Mouse (Mus musculus): ENCODE results near the gene Runx3.

Gene Runx3

DNA sequence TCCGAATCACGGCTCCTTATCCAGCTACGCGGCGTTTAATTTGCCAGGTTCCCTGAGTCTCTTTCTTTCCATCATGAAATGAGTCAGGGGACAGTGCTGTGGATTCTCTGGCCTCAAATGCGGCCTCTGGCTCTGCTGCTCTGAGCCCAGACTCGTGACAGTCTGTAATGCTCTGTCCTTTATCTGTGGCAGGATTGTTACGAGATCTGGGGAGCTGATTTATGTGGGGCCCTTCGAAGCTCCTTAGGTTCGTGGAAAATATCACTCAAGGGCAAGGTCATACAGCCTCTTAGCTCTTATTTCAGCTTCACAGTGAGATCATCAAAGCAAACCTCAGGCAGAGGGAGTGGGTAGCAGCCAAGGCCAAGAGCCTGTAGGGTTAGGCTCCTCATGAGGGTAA lies 6.2 kb upstream of the Runx3 start:
- no peak for DNase-seq (ENCODE audit: low spot score in 2 of 2)

DNA sequence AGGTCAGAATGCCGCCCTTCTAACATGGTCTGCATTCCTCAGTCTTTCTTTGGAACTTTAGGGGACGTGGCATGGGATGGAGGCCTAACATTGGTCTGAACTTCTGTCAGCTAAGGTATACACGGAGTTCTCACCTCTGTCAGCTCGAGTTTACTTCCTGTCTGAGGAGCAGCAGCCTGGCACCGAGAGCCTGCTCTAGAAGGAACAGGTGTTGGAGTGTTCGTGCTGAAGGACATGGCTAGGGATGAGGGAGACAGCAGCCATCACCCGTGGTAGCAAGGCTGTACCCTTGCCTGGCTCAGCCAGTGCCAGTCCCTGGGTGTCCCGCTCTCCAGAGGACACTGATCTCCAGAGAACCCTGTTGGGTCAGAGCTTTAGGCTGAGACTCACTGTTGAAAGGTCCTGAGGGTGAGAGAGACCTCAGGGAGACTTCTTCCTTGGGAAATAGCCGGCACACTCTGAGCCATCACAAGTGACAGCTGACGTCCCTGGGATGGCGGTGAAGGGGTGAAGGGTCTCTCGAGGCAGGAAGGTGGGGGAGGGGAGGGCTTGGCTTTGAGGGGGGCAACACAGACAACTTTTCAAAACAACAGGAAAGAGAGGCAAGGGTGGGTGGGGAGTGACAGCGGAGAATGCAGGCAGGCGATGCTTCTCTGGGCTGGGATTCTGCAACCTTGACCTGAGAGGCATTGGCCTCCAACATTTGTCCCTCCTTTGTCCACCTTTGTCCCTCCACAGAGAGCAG lies 4.9 kb upstream of the Runx3 start:
- DNase-seq (ENCODE audit: low spot score in 2 of 2) = no peak

DNA sequence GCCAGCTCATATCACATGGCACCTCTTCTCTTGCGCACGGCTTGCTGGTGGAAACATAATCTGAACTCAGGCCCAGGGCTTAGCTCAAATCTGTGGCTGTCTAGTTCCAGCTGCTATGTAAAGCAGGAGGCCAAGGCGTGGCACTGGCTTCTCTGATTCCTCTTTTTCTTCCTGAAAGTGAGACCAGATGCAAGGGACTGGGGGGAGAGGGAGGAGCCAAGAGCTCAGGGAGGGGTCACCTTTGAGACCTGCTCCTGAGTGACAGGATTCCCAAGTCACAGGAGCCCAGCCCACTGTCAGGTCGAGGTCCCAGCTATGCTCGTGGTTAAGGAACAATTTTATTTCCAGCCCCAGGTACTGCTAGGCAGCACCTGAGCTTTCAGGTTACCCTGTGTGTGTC lies 4.1 kb upstream of the Runx3 start:
- no peak for DNase-seq (ENCODE audit: low spot score in 2 of 2)

DNA sequence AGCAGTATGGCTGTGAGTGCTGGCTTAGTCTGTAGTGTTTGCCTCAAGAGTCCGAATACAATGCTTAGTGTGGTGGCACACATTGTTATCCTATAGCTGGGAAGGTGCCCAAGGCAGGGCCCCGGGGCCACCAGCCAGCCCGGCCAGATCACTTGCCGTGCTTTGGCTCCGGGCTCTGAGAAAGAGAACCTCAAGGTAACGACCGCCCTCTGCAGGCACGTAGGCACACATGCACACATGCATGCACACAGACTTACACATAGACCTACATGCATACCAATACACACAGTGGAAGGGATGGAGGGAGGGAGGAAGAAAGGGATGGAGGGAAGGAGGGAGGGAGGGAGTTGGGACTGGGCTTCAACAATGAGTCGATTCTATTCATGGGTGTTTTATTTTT lies 2.6 kb upstream of the Runx3 start:
- no peak for DNase-seq (ENCODE audit: low spot score in 2 of 2)

DNA sequence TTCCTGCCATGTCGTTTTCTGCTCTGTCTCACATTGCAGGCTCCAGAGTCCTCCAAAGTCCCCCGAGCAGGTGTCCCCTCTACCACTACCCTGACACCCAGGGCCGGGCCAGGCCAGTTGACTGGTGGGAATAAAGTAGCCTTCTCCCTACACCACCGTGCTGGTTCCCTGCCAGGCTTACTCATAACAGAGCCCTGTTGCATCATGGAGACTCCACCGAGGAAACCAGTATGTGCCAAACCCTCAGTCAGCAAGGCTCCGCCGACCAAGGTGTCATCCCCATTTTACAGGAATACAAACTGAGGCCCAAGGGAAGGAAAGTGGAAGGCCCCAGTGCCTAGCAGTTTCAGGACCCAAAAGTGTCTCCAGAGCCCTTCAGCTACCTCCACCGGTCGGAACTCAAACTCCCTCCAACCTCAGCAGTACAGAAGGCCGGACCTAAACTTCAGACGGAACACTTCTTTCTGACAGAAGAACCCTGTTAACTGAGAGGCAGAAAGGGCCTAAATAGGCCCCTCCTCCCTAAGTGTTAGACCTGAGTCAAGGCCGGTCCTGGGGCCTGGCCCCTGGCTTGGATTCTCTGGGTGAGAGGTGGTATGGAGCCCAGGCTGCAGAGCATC lies 1.5 kb upstream of the Runx3 start:
- no peak for DNase-seq (ENCODE audit: low spot score in 2 of 2)

DNA sequence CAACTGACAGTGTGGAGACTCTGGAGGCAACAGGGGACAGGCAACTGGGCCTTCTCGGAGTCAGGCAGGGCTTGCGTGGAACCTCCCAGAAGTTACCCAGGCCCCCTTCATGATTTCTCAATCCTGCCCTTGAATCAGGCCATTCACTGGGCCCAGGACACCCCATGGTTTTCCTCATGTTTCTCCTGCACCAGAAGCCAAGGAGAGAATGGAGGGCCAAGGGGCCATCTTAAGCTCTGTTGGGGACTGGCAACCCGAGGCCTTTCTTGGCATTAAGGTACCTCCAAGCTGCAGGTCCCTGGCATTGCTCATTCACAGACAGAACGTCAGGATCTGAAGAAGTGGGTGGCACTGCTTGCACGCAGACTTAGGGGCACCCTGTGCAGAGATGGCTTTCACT lies 3.3 kb downstream of the Runx3 start:
- DNase-seq (ENCODE audit: low spot score in 2 of 2) = no peak

DNA sequence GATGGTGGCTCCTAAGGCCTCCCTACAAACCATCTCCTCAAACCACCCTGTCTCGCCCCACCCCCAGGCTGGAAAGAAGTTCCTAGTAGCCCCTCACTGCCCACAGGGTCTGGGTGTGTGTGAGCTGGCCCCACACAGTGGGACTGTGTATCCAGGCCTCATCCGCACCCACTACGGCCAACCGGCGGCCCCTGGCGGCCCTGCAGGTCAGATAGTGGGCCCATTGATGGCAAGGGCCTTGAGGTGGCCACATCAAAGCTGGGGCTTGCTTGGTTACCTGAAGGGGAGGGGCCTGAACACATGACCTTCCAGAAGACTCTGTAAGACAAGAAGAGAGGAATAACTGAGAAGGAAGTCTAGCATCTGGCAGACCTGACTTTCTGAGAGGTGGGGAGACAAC lies 4.3 kb downstream of the Runx3 start:
- DNase-seq (ENCODE audit: low spot score in 2 of 2) = no peak

DNA sequence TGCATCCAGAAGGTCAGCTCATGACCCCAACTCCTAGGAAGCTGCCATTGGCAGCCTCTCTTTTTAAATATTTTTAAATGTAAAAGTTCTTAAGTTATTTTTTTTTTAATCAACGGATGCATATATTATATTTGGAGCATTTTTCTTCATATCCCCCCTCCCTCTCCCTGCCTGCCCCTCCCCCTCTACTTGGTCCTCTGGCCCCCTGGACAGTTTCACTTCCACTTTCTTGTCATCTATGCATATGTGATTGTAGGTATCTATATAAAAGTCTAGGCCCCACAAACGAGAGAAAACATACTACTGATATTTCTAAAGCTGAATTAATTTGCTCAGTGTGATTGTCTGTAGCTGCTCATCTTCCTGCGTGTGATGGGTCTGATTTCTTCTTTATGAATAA lies 4.7 kb downstream of the Runx3 start:
- no peak for DNase-seq (ENCODE audit: low spot score in 2 of 2)

DNA sequence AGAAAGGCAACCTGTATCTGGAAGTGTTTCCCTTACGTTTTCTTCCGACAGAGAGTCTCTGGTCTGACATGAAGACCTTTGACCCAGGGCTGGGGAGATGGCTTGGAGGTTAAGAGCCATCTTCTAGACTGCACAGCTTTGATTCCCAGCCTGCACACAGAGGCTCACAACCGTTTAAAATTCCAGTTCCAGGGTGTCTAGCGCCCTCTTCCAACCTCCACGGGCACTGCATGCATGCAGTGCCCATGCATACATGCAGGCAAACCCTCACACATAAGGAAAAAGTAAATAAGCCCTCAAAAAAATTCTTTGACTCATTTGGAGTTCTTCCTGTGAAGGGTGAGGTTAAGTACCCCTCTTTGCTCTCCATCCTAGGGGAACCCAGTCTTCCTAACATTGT lies 5.9 kb downstream of the Runx3 start:
- no peak for DNase-seq (ENCODE audit: low spot score in 2 of 2)

DNA sequence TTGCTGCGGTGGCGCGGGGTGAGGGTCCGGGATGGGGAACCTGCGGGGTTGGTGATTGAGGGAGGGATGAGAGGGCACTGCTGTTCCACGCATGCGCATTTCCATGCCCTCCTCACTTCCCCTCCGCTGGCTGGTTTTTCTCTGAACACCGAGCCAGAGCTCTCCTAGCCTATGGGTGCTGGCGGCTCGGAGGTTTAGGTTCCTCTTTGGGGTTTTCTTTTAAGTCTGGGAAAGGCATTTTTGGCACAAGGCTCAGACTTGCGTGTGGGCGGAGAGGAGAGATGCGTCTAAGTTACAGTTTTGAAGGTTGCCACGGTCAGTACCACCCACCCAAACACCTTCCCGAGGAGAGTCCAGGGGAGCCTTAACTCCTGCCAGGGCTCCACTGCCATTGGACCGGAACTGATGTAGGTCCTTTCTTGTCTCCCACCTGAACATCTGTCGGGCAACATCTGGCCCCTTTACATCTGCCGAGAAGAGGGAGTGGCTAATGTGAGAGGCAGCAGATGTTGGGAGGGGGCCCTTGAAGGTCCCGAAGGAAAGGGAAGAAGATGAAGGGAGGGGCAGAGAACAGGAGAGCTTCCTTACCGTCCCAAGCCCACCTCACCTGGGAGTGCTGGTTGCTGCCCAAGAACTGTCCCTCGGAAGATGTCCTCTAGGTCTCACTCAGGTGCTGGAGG lies 8.5 kb downstream of the Runx3 start:
- peak; percentile 54 to 56 for DNase-seq (ENCODE audit: low spot score in 2 of 2)

DNA sequence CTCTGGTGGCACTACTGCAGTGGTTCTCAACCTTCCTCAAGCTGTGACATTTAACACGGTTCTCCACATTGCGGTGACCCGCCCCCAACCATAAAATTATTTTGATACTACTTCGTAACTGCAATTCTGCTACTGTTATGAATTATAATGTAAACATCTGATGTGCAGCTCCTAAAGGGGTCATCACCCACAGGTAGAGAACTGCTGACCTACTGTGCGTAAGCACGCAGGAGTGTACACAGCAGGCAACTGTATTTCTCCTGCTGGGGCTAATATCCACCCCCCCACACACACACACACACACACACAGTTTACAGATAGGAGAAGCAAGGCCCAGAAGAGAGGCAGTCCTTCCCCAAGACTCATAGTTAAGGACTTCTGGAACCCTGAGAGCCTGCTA lies 9.7 kb downstream of the Runx3 start:
- DNase-seq (ENCODE audit: low spot score in 2 of 2) = no peak

DNA sequence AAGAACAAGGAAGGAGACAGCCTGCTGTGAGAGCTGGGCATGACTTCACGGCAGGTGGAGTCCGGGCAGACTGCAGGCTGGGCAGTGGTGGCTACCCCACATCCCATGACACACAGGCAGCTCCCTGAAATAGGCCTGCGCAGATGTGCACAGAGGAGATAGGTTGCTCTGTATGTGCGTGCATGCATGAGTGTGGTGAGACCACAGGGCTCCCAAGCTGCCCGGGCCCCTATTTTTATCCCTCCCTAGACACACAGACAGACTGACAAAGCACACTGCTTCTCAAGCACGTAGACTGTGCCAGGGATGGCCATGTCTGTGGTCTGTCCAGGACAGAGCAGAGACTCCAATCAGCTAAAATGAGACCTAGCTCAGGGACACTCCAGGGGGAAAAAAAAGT lies 10.7 kb downstream of the Runx3 start:
- no peak for DNase-seq (ENCODE audit: low spot score in 2 of 2)

DNA sequence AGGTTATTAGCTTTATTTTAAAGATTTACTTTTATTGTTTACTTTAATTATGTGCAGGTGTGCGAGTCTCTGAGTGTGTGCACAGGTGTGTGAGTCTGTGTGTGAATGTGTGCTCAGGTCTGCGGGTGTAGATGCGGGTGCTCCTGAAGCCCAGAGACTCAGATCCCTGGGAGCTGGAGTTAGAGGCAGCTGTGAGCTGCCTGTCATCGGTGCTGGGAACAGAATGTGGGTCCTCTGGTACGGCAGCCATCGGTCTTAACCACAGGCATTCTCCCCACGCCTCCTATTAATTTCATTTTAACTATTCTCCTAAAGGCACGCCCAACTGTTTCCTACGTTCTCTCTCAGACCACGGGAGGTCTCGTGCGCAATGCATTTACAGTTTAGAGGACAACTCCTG lies 12.3 kb downstream of the Runx3 start:
- no peak for DNase-seq (ENCODE audit: low spot score in 2 of 2)

DNA sequence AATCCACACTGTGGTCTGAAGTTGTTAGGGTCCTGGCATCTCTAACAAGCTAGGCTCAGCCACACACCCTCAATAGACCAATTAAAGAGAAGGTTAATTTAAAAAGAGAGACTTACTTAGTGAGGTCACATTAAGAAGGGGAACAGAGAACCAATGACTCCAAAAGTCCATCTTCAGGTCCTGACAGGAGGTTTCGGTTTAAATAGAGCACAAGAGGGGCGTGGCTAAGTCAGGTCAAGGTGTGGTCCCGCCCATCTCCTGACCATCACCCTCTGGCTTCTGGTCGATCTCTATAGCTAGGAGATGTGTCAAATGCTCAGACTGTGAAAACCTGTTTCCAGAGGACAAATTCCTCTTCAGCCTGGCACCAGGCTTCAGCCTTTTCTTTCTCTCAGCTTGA lies 13.3 kb downstream of the Runx3 start:
- no peak for DNase-seq (ENCODE audit: low spot score in 2 of 2)

DNA sequence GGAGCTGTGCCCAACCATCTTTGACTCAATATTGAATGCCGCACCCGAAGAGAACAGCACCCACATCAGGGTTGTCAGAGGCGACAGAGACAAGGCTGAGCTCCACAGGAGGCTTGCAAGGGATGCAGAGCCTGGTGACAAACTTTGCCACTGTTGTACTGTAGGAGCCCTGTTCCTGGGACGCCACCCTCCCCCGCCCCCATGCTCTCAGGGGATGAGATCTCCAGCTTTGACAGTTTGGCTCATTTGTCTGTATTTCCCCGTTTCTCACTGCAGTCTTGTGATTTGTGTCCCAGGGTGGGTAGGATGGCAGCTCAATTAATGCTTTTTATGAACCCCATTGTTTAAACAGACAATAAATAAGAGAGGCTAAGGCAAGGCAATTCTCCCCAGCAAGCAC lies 14.9 kb downstream of the Runx3 start:
- DNase-seq (ENCODE audit: low spot score in 2 of 2) = no peak

DNA sequence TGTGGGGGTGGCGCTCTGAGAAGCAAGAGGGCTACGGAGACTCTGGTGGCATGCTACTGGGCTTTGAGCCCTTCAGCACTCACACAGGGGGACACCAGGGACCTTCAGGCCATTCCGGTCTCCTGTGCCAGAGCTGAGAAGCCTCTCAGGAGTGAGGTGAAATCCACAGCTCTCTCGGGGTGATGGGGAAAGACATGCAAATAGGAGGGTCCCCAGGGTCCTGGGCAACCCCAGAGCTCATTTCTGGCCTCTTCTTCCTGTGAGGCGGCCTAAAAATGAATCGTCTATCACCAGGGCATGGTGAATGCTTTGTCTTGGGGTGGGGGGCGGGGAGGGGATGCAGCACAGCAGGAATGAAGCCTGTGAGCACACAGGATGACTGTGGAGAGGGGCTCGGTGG lies 15.8 kb downstream of the Runx3 start:
- DNase-seq (ENCODE audit: low spot score in 2 of 2) = no peak

DNA sequence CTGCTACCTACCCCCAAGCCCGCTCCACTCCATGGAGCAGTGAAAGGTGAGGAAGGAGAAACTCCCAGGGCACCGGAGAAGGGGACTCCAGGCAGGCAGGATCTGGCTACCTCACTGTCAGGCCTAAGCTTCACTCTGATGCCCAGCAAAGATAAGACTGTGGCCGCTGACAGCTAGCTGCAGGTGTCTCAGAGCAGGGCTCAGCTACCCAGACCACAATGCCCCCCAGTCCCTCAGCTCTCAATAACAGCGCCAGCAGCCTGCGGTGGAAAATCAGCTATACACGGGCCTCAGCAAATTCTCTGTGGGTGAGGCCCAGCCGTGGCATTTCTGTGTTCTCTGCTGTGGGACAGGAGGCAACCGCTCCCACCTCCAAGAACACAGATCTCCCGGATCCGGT lies 16.2 kb downstream of the Runx3 start:
- DNase-seq (ENCODE audit: low spot score in 2 of 2) = no peak

DNA sequence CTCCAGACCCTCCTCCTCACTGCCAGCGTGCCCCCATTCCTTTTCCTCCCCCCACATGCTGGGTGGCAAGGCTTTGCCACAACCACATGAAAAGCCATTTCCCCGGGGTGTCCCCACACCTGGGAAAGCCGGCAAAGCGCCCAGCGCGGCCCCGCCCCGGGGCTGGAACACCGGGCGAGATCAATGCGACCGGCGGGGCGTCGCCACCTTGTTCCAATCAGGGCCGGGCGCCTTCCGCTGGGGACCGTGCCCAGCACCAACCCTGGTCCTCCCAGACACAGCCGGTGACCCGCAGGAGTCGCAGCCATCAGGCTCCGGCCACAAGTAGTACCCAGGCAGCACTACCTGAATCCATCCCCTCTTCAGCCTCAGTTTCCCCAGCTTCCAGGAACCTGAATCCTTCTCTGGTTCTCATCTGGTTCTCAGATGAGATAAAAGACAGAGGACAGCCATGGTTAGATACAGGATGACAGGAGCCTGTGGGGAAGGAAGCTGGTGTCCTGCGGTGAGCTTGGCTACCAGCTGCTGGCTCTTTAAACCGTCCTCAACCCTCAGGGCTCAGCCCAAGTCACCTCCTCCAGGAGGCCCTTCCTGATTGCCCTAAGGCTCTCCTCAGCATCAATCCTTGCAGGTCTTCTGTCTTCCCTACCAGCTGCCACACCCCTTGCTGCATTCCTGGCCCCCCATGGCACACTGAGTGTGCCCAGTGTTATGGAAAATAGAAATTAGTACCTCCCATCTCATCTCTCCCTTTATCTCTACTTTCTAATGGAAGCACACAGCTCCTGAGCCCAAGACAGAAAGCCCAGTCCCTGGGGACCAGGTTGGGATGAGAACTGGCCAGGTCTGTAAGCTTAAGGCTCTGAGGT lies 20.4 kb downstream of the Runx3 start:
- no peak for DNase-seq (ENCODE audit: low spot score in 2 of 2)

DNA sequence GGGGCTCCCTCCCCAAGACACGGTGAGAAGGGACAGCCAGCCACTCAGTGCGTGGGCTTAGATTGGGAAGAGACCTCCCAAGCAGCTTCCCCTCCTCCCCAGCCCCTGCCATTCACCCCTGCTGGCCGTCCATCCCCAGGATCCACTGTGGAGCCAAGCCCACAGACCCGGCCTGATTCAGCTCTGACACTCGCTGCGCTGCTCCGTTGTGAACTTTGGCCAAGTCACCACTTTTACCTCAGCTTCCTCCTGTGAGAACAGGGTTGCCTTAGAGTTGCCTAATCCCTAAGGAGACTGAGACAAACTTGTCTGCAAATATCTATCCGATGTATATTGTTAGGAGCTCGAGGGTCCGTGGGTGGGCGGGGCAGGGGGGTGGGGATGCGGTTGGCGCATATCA lies 21.3 kb downstream of the Runx3 start:
- no peak for DNase-seq (ENCODE audit: low spot score in 2 of 2)

DNA sequence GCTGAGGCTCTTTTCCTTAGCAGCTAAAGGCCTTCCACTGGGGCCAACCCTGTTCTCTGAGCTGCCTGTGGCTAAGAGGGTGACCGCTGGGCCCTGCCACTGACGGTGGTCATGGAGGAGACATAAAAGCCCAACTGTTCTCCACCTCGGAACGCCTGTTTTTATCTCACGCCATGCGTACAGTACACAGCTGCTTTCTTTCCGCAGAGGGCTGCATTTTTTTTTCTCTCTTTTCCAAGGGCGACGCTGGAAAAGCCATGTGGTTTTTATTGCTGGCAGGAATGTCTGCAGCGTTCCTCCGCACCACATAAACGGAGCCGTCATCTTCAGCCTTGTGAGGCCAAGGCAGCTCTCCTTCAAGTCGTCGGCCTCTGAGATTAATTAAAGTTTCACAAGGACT lies 26.3 kb downstream of the Runx3 start:
- no peak for DNase-seq (ENCODE audit: low spot score in 2 of 2)

DNA sequence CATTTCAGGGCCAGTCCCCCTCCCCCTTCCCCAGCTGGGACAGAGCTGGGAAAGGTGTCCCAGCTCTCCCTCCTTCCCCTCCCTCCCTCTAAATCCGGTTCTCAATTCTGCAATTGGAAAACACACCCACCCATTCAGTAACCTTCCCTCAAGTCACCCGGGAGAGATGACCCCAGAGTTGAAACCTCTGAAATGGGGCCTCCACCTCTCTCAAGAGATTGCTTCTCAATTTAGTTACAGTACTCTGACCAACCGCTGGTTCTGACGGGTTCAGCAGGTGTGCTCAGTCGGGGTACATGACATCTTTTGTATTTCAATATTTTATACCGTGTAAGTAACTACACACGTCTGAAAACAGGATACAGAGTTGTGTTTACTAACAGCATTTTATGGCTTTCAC lies 28.2 kb downstream of the Runx3 start:
- DNase-seq (ENCODE audit: low spot score in 2 of 2) = no peak

DNA sequence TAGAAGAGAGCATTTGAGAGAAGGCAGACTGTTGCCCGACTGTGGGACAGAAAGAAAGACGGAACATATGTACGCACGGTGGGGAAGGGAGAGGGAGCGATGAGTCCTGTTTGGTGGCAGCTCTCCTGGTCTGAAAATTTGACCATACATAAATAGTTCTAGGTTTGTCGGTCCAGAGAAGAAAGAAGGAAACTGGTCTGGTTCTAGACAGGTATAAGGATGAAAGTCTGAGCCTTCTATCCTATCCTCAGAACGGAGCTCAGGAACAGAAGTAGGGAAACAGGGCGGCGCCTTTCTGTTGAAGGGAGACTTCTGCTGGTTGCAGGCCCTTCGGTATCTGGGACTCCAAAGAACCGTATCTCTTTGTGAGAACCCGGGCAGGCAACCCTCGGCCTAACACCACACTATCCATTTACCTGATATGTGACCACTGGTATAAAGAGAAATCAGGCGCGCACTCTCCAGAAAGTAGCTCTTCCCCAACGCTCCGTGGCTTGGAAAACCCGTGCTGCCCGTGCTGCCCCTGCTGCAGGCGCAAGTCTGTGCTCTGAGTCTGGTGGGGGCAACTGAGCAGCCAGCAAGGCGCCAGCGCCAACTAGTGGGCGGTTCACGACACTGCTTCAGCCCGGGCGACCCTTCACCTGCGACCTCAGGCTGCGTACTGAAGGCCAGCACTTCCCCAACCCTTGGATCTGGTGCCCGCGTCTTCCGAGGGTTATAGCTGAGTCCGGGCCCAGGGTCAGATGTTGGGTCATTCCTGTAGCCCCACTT lies 29.8 kb downstream of the Runx3 start:
- DNase-seq (ENCODE audit: low spot score in 2 of 2) = peak; percentile 79 to 81

All from spleen, postnatal 36 days (tissue).